Mouse (Mus musculus) myocyte (in vitro differentiated cells): ENCODE data around the gene Fbxl19. TPM values are rescaled to one million over a fixed set of nuclear protein-coding genes. Genes with fewer than 3 reads are reported as not detected.

Experiments
- H3K27me3 ChIP-seq: one replicate; pipeline ENCODE4 v1.6.1; 2011; ENCODE audit not compliant: control insufficient read depth, insufficient read depth, insufficient read length
- H3K36me3 ChIP-seq: one replicate; pipeline ENCODE4 v1.6.1; 2011; ENCODE audit not compliant: control insufficient read depth, insufficient read depth
- H3K4me2 ChIP-seq: one replicate; pipeline ENCODE4 v1.6.1; 2011; ENCODE audit warnings: low read depth, control low read depth
- H3K4me3 ChIP-seq: one replicate; pipeline ENCODE4 v1.5.1; 2011; ENCODE audit warnings: mild to moderate bottlenecking, control low read depth, moderate library complexity
- H3K79me2 ChIP-seq: one replicate; pipeline ENCODE4 v1.6.1; 2011; ENCODE audit not compliant: control insufficient read depth, insufficient read depth
- H3ac ChIP-seq: one replicate; pipeline ENCODE4 v1.6.1; 2011; ENCODE audit not compliant: control insufficient read depth, insufficient read length
- CEBPB ChIP-seq: IDR thresholded peaks from 2 replicates; pipeline ENCODE4 v1.6.1; 2011; ENCODE audit warnings: mild to moderate bottlenecking, moderate library complexity; ENCODE audit not compliant: poor library complexity, insufficient read depth, severe bottlenecking
- E2F4 ChIP-seq: IDR thresholded peaks from one replicate; pipeline ENCODE4 v1.6.1; 2011; ENCODE audit warnings: mild to moderate bottlenecking, control low read depth, moderate library complexity; ENCODE audit not compliant: insufficient read depth
- MAX ChIP-seq: IDR thresholded peaks from one replicate; pipeline ENCODE4 v1.6.1; 2011; ENCODE audit warnings: low read depth, mild to moderate bottlenecking, control low read depth
- MYOD1 ChIP-seq, 3 experiments: IDR thresholded peaks; one replicate each; pipeline ENCODE4 v1.6.1; 2011; ENCODE audit warnings: control low read depth in 2 of 3, low read depth in 2 of 3, mild to moderate bottlenecking in 2 of 3, moderate library complexity in 1 of 3; ENCODE audit not compliant: insufficient read length in 2 of 3, control insufficient read depth in 1 of 3
- MYOG ChIP-seq, 3 experiments: IDR thresholded peaks; one replicate each; pipeline ENCODE4 v1.6.1; 2011; ENCODE audit warnings: control low read depth in 2 of 3, low read depth in 2 of 3, mild to moderate bottlenecking in 2 of 3; ENCODE audit not compliant: insufficient read length in 2 of 3, control insufficient read depth in 1 of 3, insufficient read depth in 1 of 3
- POLR2A ChIP-seq: IDR thresholded peaks from one replicate; pipeline ENCODE4 v1.6.1; 2011; ENCODE audit warnings: low read depth, mild to moderate bottlenecking, control low read depth, moderate library complexity; ENCODE audit not compliant: insufficient read length
- POLR2AphosphoS2 ChIP-seq: IDR thresholded peaks from one replicate; pipeline ENCODE4 v1.6.1; 2011; ENCODE audit warnings: low read depth, control low read depth; ENCODE audit not compliant: insufficient read length
- REST ChIP-seq: IDR thresholded peaks from one replicate; pipeline ENCODE4 v1.6.1; 2011; ENCODE audit warnings: mild to moderate bottlenecking, control low read depth, moderate library complexity; ENCODE audit not compliant: insufficient read depth, insufficient read length
- SRF ChIP-seq: IDR thresholded peaks from one replicate; pipeline ENCODE4 v1.6.1; 2011; ENCODE audit warnings: low read depth; ENCODE audit not compliant: control insufficient read depth, insufficient read length
- TCF12 ChIP-seq: IDR thresholded peaks from one replicate; pipeline ENCODE4 v1.6.1; 2011; ENCODE audit warnings: mild to moderate bottlenecking, control low read depth; ENCODE audit not compliant: poor library complexity, insufficient read depth, severe bottlenecking
- TCF3 ChIP-seq: IDR thresholded peaks from one replicate; pipeline ENCODE4 v1.6.1; 2011; ENCODE audit warnings: low read depth, control low read depth; ENCODE audit not compliant: insufficient read length
- USF1 ChIP-seq: IDR thresholded peaks from one replicate; pipeline ENCODE4 v1.6.1; 2011; ENCODE audit warnings: low read depth, mild to moderate bottlenecking, control low read depth, moderate library complexity
- polyA plus RNA-seq: library from polyadenylated mRNA; unstranded; fragments of >200 nt; fragmentation: generic; extraction: Trizol; gene quantifications from one replicate; pipeline ENCODE4 v1.2.1, GENCODE M21; 2012; ENCODE audit warnings: missing spikeins

Fbxl19 gene
- polyA plus RNA-seq, 1 experiment = 11.9 TPM

DNA sequence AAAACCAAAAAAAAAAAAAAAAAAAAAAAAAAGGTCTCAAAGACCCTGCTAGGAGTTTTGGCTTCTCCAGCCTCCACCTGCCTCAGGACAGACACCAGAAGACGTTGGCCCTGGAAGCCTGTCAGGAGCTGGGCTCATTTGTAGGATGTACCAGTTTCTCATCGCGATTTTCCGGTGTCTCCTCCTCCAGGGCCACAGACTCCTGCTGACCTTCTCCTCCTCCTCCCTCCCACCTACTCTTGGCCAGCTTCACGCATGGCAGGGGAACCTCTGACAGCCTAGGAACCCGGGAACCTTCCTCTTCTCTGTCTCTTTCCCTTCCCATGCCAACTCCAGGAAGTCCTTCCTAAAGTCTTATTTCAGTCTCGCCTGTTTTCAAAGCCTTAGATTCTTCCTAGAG, 72.7 kb downstream of the Fbxl19 start:
- Histone ChIP-seq H3ac (no peak overlapping the region), H3K27me3 (no peaks in the 10 kb centered on the region), H3K4me2 (no peak overlapping the region), H3K79me2 (no peaks in the 10 kb centered on the region), H3K36me3 (no peaks in the 10 kb centered on the region), H3K4me3 (no peak overlapping the region)
- TF ChIP-seq E2F4 (no peak), MYOD1 (IDR thresholded peaks at IDR 0.05; ENCODE audit: control insufficient read depth in 1 of 3, insufficient read length in 2 of 3, low read depth in 2 of 3) (no peak), POLR2AphosphoS2 (no peak), CEBPB (no peak), MYOG (IDR thresholded peaks at IDR 0.05; ENCODE audit: control insufficient read depth in 1 of 3, insufficient read depth in 1 of 3, insufficient read length in 2 of 3, low read depth in 2 of 3) (no peak), SRF (no peak), TCF3 (no peak), MAX (no peak), TCF12 (no peak), USF1 (no peak), POLR2A (no peak), REST (no peak)

DNA sequence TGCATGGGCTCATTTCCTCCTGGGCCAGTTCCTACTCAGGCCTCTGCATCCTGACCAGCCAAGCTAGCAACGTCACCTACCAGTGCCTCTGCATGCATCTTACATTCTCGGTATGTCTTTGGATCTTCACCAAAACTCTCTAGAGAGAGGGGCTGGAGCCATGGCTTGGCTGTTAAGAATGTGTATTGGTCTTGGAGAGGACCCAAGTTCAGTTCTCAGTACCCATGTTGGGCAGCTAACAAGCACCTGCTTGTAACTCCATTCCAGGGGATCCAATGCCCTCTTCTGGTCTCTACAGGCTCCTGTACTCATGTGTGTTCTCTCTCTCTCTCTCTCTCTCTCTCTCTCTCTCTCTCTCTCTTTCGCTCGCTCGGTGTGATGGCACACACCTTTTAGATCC, 73.4 kb downstream of the Fbxl19 start:
- H3K4me2 ChIP-seq = no peak overlapping the region
- no peak for TF ChIP-seq MYOG (IDR thresholded peaks at IDR 0.05; ENCODE audit: control insufficient read depth in 1 of 3, insufficient read depth in 1 of 3, insufficient read length in 2 of 3, low read depth in 2 of 3)
- TF ChIP-seq TCF12 = no peak
- TF ChIP-seq SRF = no peak

More for the DNA sequence above, 73.4 kb downstream of the Fbxl19 start:
- Histone ChIP-seq H3ac (no peak overlapping the region), H3K4me3 (no peak overlapping the region), H3K27me3 (peaks cover under 1% of the 10 kb centered on the region), H3K36me3 (no peaks in the 10 kb centered on the region), H3K79me2 (no peaks in the 10 kb centered on the region)

Other genes with a start within 250 kb of the Fbxl19 start
- gene Srcap, start 232.6 kb upstream of the Fbxl19 start, polyA plus RNA-seq = 18.1 TPM
- gene Gm42715, start 225.0 kb upstream of the Fbxl19 start, polyA plus RNA-seq = 6.8 TPM
- gene Tmem265, start 183.2 kb upstream of the Fbxl19 start, polyA plus RNA-seq = not detected
- 18.3 TPM for gene Phkg2, start 171.2 kb upstream of the Fbxl19 start, polyA plus RNA-seq
- 6.1 TPM for gene Ccdc189, start 155.9 kb upstream of the Fbxl19 start, polyA plus RNA-seq
- gene Rnf40, start 155.8 kb upstream of the Fbxl19 start, polyA plus RNA-seq = 32.2 TPM
- gene Zfp629, start 128.7 kb upstream of the Fbxl19 start, polyA plus RNA-seq = 6.3 TPM
- gene Bcl7c, start 35.6 kb upstream of the Fbxl19 start, polyA plus RNA-seq = 94.7 TPM
- 8.9 TPM for gene Ctf1, start 31.8 kb upstream of the Fbxl19 start, polyA plus RNA-seq
- gene Ctf2, start 12.4 kb upstream of the Fbxl19 start, polyA plus RNA-seq = 0.14 TPM
- 16.3 TPM for gene Orai3, start 25.3 kb downstream of the Fbxl19 start, polyA plus RNA-seq
- gene Setd1a, start 32.1 kb downstream of the Fbxl19 start, polyA plus RNA-seq = 13.7 TPM
- gene Gm49388, start 41.1 kb downstream of the Fbxl19 start, polyA plus RNA-seq = 1.4 TPM
- gene Hsd3b7, start 56.1 kb downstream of the Fbxl19 start, polyA plus RNA-seq = 15.0 TPM
- gene Stx4a, start 79.8 kb downstream of the Fbxl19 start, polyA plus RNA-seq = 73.0 TPM
- 0.20 TPM for gene Stx1b, start 80.0 kb downstream of the Fbxl19 start, polyA plus RNA-seq
- gene Zfp646, start 131.7 kb downstream of the Fbxl19 start, polyA plus RNA-seq = 16.7 TPM
- gene Zfp668, start 132.3 kb downstream of the Fbxl19 start, polyA plus RNA-seq = 7.9 TPM
- 0.74 TPM for gene Prss53, start 146.4 kb downstream of the Fbxl19 start, polyA plus RNA-seq
- not detected for gene Gm21974, start 150.9 kb downstream of the Fbxl19 start, polyA plus RNA-seq
- 65.9 TPM for gene Vkorc1, start 151.1 kb downstream of the Fbxl19 start, polyA plus RNA-seq
- gene Bckdk, start 159.5 kb downstream of the Fbxl19 start, polyA plus RNA-seq = 53.2 TPM
- gene Kat8, start 168.0 kb downstream of the Fbxl19 start, polyA plus RNA-seq = 26.4 TPM
- gene Prss8, start 185.6 kb downstream of the Fbxl19 start, polyA plus RNA-seq = 0.06 TPM
- 10.6 TPM for gene Prss36, start 202.2 kb downstream of the Fbxl19 start, polyA plus RNA-seq
- gene Fus, start 222.9 kb downstream of the Fbxl19 start, polyA plus RNA-seq = 231 TPM
- gene Pycard, start 249.3 kb downstream of the Fbxl19 start, polyA plus RNA-seq = 3.9 TPM